ENCODE assay signal across 19 mouse cellular contexts in the genomic region with DNA sequence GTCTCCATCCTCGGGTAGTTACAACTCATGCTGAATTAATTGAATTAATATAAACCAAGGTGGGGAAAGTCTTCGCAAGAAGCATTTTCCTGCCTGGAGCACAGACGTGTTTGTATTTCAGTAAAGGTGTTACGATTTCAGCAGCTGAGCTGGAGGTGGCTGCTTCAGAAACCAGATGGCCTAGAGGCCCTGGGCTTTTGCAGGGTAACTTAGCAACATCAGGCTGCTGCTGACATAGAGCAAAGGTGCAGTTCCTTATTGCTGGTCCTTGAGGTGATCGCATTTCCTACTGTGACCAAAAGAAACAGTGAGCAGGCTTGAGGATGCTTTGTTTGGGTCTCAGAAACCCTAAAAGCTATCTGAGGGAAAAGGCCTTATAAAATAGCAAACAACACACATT.
A peak's percentile ranks its signal among the peaks of the same experiment; 100 is the strongest.
DNase-seq lines count a peak whose midpoint lies in the region; ATAC-seq lines count a peak whose summit lies in the region.
"Had no signal": no experiment of that assay in that cellular context is flagged by ENCODE, and none has a peak within 500 bp of the region (broad histone marks: within the 10 kb centered on the region; RNA-seq: fewer than 3 reads in every experiment).

No protein-coding gene starts in this region.

- H3K9ac ChIP-seq in limb, embryonic 12.5 days (replicated peaks) = no peak overlapping the region
- H3K9ac ChIP-seq: embryonic facial prominence, embryonic 13.5 days; forebrain, embryonic 12.5 days; hindbrain, embryonic 13.5 days had no signal

- H3K4me1 ChIP-seq in limb, embryonic 12.5 days (replicated peaks) = peaks cover 6% of the 10 kb centered on the region
- H3K4me1 ChIP-seq: embryonic facial prominence, embryonic 13.5 days; forebrain, embryonic 12.5 days; hindbrain, embryonic 13.5 days had no signal

- peak; percentile 9 for DNase-seq in kidney, postnatal 14 days
- DNase-seq in kidney, postnatal 36 days = no peak
- DNase-seq in forelimb bud, embryonic 11.5 days (ENCODE audit: low read depth, low spot score) = peak; percentile 66
- DNase-seq in adrenal gland, adult 8-10 months = no peak
- DNase-seq: adrenal gland, adult 2 months; cerebellum, adult 18-20 months; cerebellum, adult 9-11 months; cerebellum, postnatal 36 days; gastrocnemius, postnatal 36 days; heart, adult 18-20 months; heart, postnatal 10 days had no signal

- ATAC-seq in limb, embryonic 12.5 days (ENCODE audit: insufficient number of reproducible peaks, insufficient read depth, low FRiP score, low TSS enrichment, low read depth) = no peak
- no peak for ATAC-seq in granulocyte monocyte progenitor cell, adult 5-6 weeks (replicated peaks; ENCODE audit: poor library complexity, severe bottlenecking)
- ATAC-seq: forebrain, embryonic 16.5 days; hindbrain, postnatal 0 days had no signal

- H3K27ac ChIP-seq in limb, embryonic 12.5 days = peak overlapping the region; percentile 66
- H3K27ac ChIP-seq: embryonic facial prominence, embryonic 13.5 days; forebrain, embryonic 12.5 days; heart, embryonic 10.5 days; hindbrain, embryonic 13.5 days; hindbrain, postnatal 0 days had no signal

- H3K4me2 ChIP-seq in limb, embryonic 12.5 days = no peak overlapping the region
- H3K4me2 ChIP-seq: embryonic facial prominence, embryonic 13.5 days; forebrain, embryonic 12.5 days; hindbrain, embryonic 13.5 days had no signal

- no peaks in the 10 kb centered on the region for H3K36me3 ChIP-seq in limb, embryonic 12.5 days
- H3K36me3 ChIP-seq: embryonic facial prominence, embryonic 13.5 days; forebrain, embryonic 12.5 days; heart, embryonic 10.5 days; hindbrain, embryonic 13.5 days had no signal

- no peaks in the 10 kb centered on the region for H3K9me3 ChIP-seq in limb, embryonic 12.5 days
- H3K9me3 ChIP-seq: embryonic facial prominence, embryonic 13.5 days; forebrain, embryonic 12.5 days; heart, embryonic 10.5 days; hindbrain, embryonic 13.5 days had no signal

- H3K27me3 ChIP-seq in limb, embryonic 12.5 days = no peaks in the 10 kb centered on the region
- H3K27me3 ChIP-seq: embryonic facial prominence, embryonic 13.5 days; forebrain, embryonic 12.5 days; hindbrain, embryonic 13.5 days had no signal

- 24% methylated on average over 5 of the region's 5 CpGs for WGBS in limb, embryonic 12.5 days

- H3K4me3 ChIP-seq in limb, embryonic 12.5 days (replicated peaks) = no peak overlapping the region
- H3K4me3 ChIP-seq: embryonic facial prominence, embryonic 13.5 days; forebrain, embryonic 12.5 days; heart, embryonic 10.5 days; hindbrain, embryonic 13.5 days had no signal

Comparison
In these comparisons a context has a peak if more than half of its experiments do, and no peak if none do; other contexts are left out.
1. DNase-seq: peak in kidney, postnatal 14 days (single experiment) and forelimb bud, embryonic 11.5 days (single experiment); none in kidney, postnatal 36 days (0 of 2) and adrenal gland, adult 8-10 months (single experiment).